Mouse (Mus musculus): ENCODE measurements at regions not wholly inside any gene's neighbourhood (a gene's known extent, or its start where the extent isn't known, plus 50 kb on each side); places are given as distances from the start of the nearest gene placed in this dataset.

DNA sequence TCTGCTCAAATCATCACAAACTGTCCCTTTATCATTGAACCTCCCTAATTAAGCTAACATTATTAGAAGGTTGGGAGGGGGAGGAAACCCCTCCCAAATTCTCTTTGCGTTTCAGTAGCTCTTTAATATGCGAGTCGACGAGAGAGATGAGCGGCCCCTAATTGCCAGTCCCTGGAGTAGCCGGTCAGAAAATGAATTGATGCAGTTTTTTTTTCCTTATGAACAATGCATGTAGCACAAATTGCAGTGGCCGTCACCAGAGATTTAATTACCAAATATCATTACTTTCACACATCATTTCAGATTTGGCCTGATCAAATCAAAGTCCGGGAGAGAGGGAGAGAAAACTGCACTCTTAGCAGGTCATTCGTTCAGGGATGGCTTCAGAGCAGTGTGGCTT lies 61.1 kb upstream of the Top1 start:
- H3K9ac ChIP-seq: no peak overlapping the region
- no peak overlapping the region for H3K27ac ChIP-seq (replicated peaks)
- no peak overlapping the region for H3K4me2 ChIP-seq (replicated peaks)
- H3K27me3 ChIP-seq: peaks cover 22% of the 10 kb centered on the region
- H3K4me3 ChIP-seq (replicated peaks): no peak overlapping the region
- ATAC-seq (ENCODE audit: insufficient number of reproducible peaks, low FRiP score, low TSS enrichment, low read depth): no peak
- no peaks in the 10 kb centered on the region for H3K36me3 ChIP-seq
- peaks cover 4% of the 10 kb centered on the region; the same call in 1 of the 2 replicates for H3K4me1 ChIP-seq
- WGBS: 39% methylated on average over 9 of the region's 9 CpGs
- no peaks in the 10 kb centered on the region for H3K9me3 ChIP-seq (replicated peaks)

DNA sequence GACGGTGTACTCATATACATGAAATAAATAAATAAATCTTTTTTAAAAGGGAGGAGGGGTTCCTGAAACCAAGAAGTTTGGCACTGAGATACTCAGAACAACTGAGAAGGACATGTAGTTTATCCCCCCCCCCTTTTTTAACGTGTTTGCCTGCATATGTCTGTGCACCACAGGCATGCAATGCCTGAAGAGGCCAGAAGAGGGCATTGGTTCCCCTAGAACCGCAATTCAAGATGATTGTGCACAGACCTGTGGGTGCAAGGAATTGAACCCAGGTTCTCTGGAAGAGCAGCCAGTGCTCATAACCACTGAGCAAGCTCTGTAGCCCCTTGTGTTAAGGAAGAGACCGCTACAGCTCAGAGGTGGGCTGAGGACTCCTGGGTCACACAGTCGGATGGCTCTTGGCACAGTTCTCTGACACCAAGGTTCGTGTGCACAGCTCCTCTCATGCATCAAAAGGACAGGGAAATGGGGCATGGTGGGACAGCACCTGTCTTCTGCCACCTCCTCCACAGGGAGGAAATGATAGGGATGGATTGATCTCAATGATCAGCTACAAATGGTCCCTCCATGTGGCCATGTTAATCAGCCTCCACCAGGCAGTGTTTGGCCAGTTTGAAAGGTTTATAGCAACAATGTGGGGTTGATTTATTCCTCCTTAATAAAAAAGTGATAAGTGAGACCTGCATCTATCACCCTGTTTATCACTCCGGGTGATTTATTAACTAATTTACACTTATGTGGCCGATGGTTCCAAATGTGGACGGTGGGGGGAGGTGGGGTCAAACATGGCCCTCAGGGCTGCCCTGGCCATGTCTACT lies 58.5 kb upstream of the Top1 start:
- H3K9me3 ChIP-seq (replicated peaks): no peaks in the 10 kb centered on the region
- H3K27me3 ChIP-seq: no peaks in the 10 kb centered on the region; the same call in 1 of the 2 replicates
- no peak overlapping the region for H3K4me3 ChIP-seq (replicated peaks)
- H3K4me1 ChIP-seq: peaks cover 7% of the 10 kb centered on the region; the same call in 1 of the 2 replicates
- H3K9ac ChIP-seq: no peak overlapping the region
- no peaks in the 10 kb centered on the region for H3K36me3 ChIP-seq
- no peak for ATAC-seq (ENCODE audit: insufficient number of reproducible peaks, low FRiP score, low TSS enrichment, low read depth)
- WGBS: 92% methylated on average over 9 of the region's 9 CpGs
- no peak overlapping the region for H3K4me2 ChIP-seq (replicated peaks)
- no peak overlapping the region for H3K27ac ChIP-seq (replicated peaks)

DNA sequence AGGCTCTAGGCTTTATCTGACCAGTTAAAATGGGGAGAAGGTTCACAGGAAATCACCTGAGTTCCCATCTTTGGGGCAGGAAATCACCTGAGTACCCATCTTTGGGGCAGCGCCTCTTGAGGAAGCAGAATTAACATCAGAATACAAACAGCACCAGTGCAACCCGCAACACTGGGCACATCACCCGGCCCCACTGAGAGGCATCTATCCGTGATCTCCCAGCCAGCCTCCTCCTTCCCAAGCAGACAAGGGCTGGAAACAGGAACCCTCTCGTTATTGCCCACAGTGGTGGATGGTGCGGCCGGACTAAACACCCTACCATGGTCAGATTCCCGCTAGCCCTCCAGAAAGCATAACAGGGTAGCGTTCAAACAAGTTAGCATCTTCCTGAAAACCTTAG lies 57.3 kb upstream of the Top1 start:
- no peak overlapping the region for H3K4me2 ChIP-seq (replicated peaks)
- no peak overlapping the region for H3K9ac ChIP-seq
- no peak overlapping the region for H3K27ac ChIP-seq (replicated peaks)
- no peaks in the 10 kb centered on the region for H3K9me3 ChIP-seq (replicated peaks)
- no peaks in the 10 kb centered on the region for H3K36me3 ChIP-seq
- H3K27me3 ChIP-seq: no peaks in the 10 kb centered on the region; the same call in 1 of the 2 replicates
- peaks cover 7% of the 10 kb centered on the region; the same call in 1 of the 2 replicates for H3K4me1 ChIP-seq
- 83% methylated on average over 9 of the region's 9 CpGs for WGBS
- no peak for ATAC-seq (ENCODE audit: insufficient number of reproducible peaks, low FRiP score, low TSS enrichment, low read depth)
- no peak overlapping the region for H3K4me3 ChIP-seq (replicated peaks)

DNA sequence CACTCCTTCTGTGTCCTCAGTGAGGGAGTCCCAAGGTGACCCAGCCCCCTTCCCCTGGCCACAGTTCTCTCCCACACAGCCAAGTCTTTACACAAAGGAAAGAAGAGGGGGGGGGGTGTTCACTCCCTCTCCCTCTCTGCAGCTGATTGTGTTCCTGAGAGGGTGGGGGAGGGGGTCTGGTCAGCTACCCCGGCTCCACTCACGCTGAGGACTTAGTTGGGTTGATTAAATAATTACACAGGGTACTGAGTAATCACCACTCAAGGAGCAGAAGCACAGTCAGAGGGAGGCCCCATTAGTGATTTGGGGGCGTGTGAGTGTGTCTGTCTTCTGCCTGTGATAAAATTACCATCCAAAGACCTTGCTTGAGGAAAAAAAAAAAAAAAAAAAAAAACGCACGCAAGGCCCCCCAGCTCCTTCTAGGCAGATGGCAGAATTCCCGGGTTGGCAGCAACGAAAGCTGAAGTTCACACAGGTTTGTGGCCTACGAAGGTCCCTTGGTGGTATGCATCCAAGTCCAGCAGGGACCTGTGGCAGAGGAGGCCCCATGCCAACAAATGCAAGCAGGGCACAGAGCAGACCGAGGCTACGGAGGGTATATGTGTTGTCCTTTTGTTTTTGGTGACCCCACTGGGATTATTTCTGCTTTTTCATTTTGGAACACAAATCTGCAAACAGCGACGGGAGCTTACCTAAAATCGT lies 55.3 kb upstream of the Top1 start:
- Histone ChIP-seq H3K36me3 (no peaks in the 10 kb centered on the region), H3K4me2 (replicated peaks) (no peak overlapping the region), H3K9me3 (replicated peaks) (no peaks in the 10 kb centered on the region), H3K4me3 (replicated peaks) (no peak overlapping the region), H3K4me1 (peaks cover 7% of the 10 kb centered on the region; the same call in 1 of the 2 replicates), H3K27me3 (no peaks in the 10 kb centered on the region; the same call in 1 of the 2 replicates), H3K27ac (replicated peaks) (no peak overlapping the region), H3K9ac (no peak overlapping the region)
- WGBS: 35% methylated on average over 13 of the region's 13 CpGs
- ATAC-seq (ENCODE audit: insufficient number of reproducible peaks, low FRiP score, low TSS enrichment, low read depth): no peak

DNA sequence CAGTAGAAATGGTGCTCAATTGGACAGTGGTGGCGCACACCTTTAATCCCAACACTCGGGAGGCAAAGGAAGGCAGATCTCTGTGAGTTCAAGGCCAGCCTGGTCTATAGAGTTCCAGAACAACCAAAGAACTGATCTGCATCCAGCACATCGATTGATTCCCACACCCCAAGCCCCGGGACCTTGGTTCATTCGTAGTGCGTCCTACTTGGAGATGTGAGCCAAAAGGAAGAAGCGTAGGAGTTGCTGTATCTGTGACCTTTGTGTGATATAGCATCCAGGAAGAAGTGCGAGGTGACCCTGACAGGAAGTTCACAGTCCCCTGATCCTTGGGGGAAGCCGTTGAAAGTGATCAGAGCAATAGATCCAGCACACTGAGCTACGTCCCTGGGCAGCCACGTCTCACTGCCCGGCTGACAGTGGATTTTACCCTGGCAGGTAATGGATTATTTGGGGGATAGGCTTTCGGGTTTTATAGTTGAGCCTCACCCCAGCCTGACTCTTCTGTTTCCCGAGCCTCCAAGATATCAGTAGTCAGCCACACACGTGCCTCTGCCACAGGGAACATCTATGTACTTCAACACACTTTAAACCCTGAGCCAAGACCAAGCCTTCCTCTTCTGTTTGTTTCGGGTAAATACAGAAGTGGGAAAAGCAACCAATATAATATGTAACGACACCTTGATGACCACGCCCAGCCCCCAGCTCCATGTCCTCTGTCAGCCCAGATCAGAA lies 54.1 kb upstream of the Top1 start:
- Histone ChIP-seq H3K9me3 (replicated peaks) (no peaks in the 10 kb centered on the region), H3K4me3 (replicated peaks) (no peak overlapping the region), H3K36me3 (no peaks in the 10 kb centered on the region), H3K27me3 (no peaks in the 10 kb centered on the region), H3K4me2 (replicated peaks) (no peak overlapping the region), H3K9ac (no peak overlapping the region), H3K27ac (replicated peaks) (no peak overlapping the region), H3K4me1 (peaks cover 7% of the 10 kb centered on the region; the same call in 1 of the 2 replicates)
- 82% methylated on average over 18 of the region's 18 CpGs for WGBS
- no peak for ATAC-seq (ENCODE audit: insufficient number of reproducible peaks, low FRiP score, low TSS enrichment, low read depth)

DNA sequence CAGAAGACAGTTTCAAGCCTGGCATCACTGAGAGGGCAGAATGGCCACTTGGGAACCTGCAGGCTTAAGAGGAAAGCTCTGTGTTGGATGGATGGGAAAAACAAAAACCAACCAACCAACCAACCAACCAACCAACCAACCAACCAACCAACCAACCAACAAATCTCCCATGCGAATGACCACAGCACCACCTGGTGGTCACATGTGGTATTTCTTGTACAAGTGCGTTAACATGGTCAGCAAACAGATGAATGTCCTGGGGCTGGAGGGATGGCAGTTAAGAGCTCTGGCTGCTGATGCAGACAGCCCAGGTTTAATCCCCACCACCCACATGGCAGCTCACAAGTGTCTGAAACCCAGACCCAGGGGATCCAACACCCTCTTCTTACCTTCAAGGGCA lies 52.7 kb upstream of the Top1 start:
- peaks cover 7% of the 10 kb centered on the region; the same call in 1 of the 2 replicates for H3K4me1 ChIP-seq
- no peak overlapping the region for H3K27ac ChIP-seq (replicated peaks)
- no peak overlapping the region for H3K9ac ChIP-seq
- no peaks in the 10 kb centered on the region for H3K27me3 ChIP-seq
- no peaks in the 10 kb centered on the region for H3K36me3 ChIP-seq
- 2% methylated on average over 2 of the region's 2 CpGs for WGBS
- no peak for ATAC-seq (ENCODE audit: insufficient number of reproducible peaks, low FRiP score, low TSS enrichment, low read depth)
- H3K9me3 ChIP-seq (replicated peaks): no peaks in the 10 kb centered on the region
- H3K4me3 ChIP-seq (replicated peaks): no peak overlapping the region
- no peak overlapping the region for H3K4me2 ChIP-seq (replicated peaks)
